Mouse (Mus musculus) spleen, adult 2 months (tissue): ENCODE measurements around the gene 6330409D20Rik. TPM values are rescaled to one million over a fixed set of nuclear protein-coding genes. Genes with fewer than 3 reads are reported as not detected.

Source experiments
- DNase-seq, 2 experiments: peaks; one replicate each; pipeline versions ENCODE4 v3.0.0 to v3.0.0-alpha.2; 2012 to 2021; ENCODE audit warnings: low spot score in 2 of 2, low read depth in 1 of 2
- H3K27ac ChIP-seq: fragments of 200-500 bp; 2 replicates; pipeline ENCODE4 v1.5.1; 2012; ENCODE audit warnings: low read length, inconsistent platforms; ENCODE audit not compliant: insufficient read depth
- H3K27me3 ChIP-seq: fragments of 200-500 bp; 2 replicates; pipeline ENCODE4 v1.6.1; 2012; ENCODE audit warnings: mild to moderate bottlenecking, moderate library complexity, low read length, inconsistent platforms; ENCODE audit not compliant: control insufficient read depth, insufficient read depth
- H3K36me3 ChIP-seq: fragments of 200-500 bp; 2 replicates; pipeline ENCODE4 v1.6.1; 2012; ENCODE audit warnings: mild to moderate bottlenecking, low read length, inconsistent platforms; ENCODE audit not compliant: control insufficient read depth, insufficient read depth
- H3K4me1 ChIP-seq: fragments of 200-500 bp; 2 replicates; pipeline ENCODE4 v1.6.1; 2011; ENCODE audit warnings: inconsistent platforms; ENCODE audit not compliant: control insufficient read depth, insufficient read depth, insufficient read length
- H3K4me3 ChIP-seq: fragments of 200-500 bp; 2 replicates; pipeline ENCODE4 v1.5.1; 2011; ENCODE audit warnings: mild to moderate bottlenecking, inconsistent platforms; ENCODE audit not compliant: insufficient read depth, insufficient read length; ENCODE audit errors: extremely low read depth
- CTCF ChIP-seq: fragments of 200-500 bp; IDR thresholded peaks from 2 replicates; pipeline ENCODE4 v1.5.1; 2011; ENCODE audit warnings: mild to moderate bottlenecking, inconsistent platforms; ENCODE audit not compliant: insufficient read depth, insufficient read length, insufficient replicate concordance; ENCODE audit errors: extremely low read depth
- POLR2A ChIP-seq: fragments of 200-500 bp; IDR thresholded peaks from 2 replicates; pipeline ENCODE4 v1.6.1; 2011; ENCODE audit warnings: low read depth, low read length, inconsistent platforms
- WGBS: fragments of 180-500 bp; shearing (Covaris S2); methylation state at CpG from one replicate; pipeline ENCODE4 v1.1.7; 2018; 5-methylcytosine and 5-hydroxymethylcytosine counted together
- polyA plus RNA-seq: library from polyadenylated mRNA; depleted of rRNA; stranded (reverse); fragments of >200 nt; gene quantifications from 2 replicates; pipeline ENCODE4 v1.2.3, GENCODE M21; 2012

6330409D20Rik gene
- polyA plus RNA-seq, 1 experiment, result 0.28 TPM

DNA sequence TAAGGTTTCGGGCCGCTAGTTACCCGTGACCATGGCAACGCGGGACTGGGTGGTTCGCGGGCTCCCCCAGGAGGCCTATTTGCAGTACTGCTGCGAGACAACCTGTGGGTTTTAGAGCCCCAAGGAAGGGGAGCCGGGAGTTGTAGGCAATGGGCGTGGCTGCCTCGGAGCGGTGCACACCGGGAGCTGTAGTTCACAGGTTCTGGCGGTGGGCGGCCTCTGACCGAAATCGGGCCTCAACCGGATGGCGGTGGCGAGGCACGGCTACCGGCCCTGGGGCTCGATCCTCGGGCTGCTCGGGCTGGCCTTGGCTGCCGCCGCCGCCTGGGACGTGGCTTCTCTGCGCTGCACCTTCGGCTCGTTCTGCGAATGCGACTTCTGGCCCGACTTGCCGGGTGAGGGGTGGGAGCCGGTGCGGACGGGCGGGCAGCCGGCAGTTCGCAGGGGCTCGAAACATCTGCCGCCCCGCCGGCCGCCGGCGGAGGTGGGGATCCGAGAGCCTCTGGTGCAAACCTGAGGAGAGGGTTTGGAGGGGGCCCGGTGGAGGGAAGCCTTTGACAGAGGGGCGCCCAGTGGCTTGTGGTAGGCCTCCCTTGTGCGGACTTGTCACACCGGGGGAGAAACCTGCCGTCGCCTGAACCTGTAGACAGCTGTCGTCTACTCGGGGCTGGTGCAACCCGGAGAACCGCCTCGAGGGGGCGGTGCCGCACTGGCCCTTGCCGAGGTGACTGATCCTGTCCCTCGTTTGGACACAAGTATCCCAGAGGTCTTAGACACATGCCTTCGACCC is 16.4 kb upstream of the 6330409D20Rik start, which contains the start of gene Tor2a:
Tor2a (plus strand) TSS at position 179 of the 790 bp plus-strand sequence.
- TF ChIP-seq POLR2A (no peak), CTCF (peak; percentile 98)
- WGBS, result under 1% methylated on average over 66 of the region's 66 CpGs
- peaks cover 31% of the 10 kb centered on the region for H3K36me3 ChIP-seq
- peak; percentile 94 to 98 for DNase-seq
- no peaks in the 10 kb centered on the region for H3K4me1 ChIP-seq
- peak within 1 kb of the TSS; percentile 86 for H3K27ac ChIP-seq
- peak within 1 kb of the TSS; percentile 89 for H3K4me3 ChIP-seq
- H3K27me3 ChIP-seq, result no peaks in the 10 kb centered on the region

DNA sequence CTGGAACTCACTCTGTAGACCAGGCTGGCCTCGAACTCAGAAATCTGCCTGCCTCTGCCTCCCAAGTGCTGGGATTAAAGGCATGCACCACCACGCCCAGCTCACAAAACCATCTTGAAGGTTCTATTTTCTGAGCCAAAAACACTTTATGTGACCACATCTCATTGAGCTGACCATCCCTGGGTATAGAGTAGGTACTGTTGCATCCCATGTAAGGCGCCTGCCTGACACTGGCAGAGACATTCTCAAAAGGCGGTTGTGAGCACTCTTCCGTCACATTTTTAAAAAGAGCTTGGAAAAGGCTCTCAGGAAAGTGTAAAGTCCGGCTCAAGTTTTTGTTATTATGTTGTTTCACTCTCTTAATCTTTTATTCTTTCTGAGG is 15.8 kb upstream of the 6330409D20Rik start:
- TF ChIP-seq CTCF (no peak), POLR2A (no peak)
- H3K4me3 ChIP-seq, result no peak overlapping the region
- DNase-seq, result no peak
- no peaks in the 10 kb centered on the region for H3K27me3 ChIP-seq
- H3K4me1 ChIP-seq, result no peaks in the 10 kb centered on the region
- H3K36me3 ChIP-seq, result peaks cover 30% of the 10 kb centered on the region
- no peak overlapping the region for H3K27ac ChIP-seq
- WGBS, result 43% methylated on average over 6 of the region's 6 CpGs

DNA sequence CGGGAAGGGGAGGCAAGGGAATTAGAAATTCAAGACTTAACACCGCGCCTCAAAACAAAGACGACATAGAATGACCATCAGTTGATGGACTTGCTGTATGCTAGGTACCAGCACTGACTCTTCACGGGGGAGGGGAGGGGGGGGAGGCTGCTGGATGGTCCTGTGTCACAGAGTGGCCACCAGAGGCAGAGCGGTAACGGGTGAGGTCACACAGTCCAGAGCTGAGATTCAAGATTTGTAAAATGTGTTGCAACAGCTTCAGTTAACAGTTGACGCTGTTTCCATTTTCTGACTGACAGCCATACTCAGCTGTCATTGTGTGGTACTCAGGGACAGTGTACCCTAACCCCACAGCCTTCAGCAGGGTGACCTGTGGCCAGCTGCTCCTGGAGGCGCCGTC is 11.4 kb upstream of the 6330409D20Rik start:
- TF ChIP-seq CTCF (no peak), POLR2A (no peak)
- DNase-seq, result no peak
- no peak overlapping the region for H3K27ac ChIP-seq
- WGBS, result 92% methylated on average over 10 of the region's 10 CpGs
- peaks cover 57% of the 10 kb centered on the region for H3K36me3 ChIP-seq
- no peaks in the 10 kb centered on the region for H3K27me3 ChIP-seq
- no peaks in the 10 kb centered on the region for H3K4me1 ChIP-seq
- no peak overlapping the region for H3K4me3 ChIP-seq

DNA sequence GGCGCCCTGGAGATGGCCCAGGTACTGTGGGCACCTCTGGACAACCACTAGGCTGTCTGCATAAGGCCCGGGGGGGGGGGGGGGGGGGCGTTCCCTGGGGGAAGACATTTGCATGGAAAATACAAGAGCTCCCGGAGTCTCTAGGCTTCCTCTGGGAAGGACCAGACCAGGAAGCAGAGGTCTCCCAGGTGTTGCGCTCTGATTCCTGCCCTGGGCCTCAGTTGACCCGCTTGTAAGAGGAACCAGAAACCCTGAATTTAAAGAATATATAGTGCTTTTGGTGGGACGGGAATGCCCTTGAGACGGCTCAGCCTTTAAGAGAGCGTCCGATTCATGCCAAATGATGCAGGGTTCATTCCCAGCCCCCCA is 10.8 kb upstream of the 6330409D20Rik start:
- H3K27ac ChIP-seq, result no peak overlapping the region
- 95% methylated on average over 8 of the region's 10 CpGs for WGBS

GRCm38 (mm10) chr2:32750887-32751664 is 10.3 kb upstream of the 6330409D20Rik start:
- Histone ChIP-seq H3K36me3 (peaks cover 66% of the 10 kb centered on the region), H3K4me1 (no peaks in the 10 kb centered on the region), H3K27me3 (no peaks in the 10 kb centered on the region), H3K4me3 (no peak overlapping the region), H3K27ac (no peak overlapping the region)
- TF ChIP-seq POLR2A, result no peak
- WGBS, result 94% methylated on average over 31 of the region's 31 CpGs
- no peak for DNase-seq

More for the DNA sequence above, 10.8 kb upstream of the 6330409D20Rik start:
- Histone ChIP-seq H3K4me3 (no peak overlapping the region), H3K27me3 (no peaks in the 10 kb centered on the region), H3K36me3 (peaks cover 62% of the 10 kb centered on the region), H3K4me1 (no peaks in the 10 kb centered on the region)
- no peak for DNase-seq
- TF ChIP-seq POLR2A (no peak), CTCF (no peak)

DNA sequence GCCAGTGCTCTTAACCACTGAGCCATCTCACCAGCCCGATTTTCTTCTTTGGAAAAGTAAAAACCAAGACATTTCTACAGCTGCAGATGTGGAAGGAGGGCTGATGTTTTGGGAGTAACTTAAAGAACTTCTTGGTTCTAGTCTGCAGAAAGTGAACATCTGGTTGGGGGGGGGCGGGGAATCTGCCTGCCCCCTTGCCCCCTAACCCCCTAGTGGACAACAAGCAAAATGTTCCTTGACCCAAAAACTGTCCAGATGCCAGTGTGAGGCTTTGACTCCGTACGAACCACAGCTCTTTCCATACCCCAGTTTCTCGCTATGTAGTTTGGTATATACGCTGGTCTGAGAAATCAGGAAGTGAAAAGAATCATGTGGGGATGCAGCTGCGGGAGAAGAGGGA is 9.4 kb upstream of the 6330409D20Rik start:
- Histone ChIP-seq H3K27ac (no peak overlapping the region), H3K4me1 (no peaks in the 10 kb centered on the region), H3K36me3 (peaks cover 75% of the 10 kb centered on the region), H3K4me3 (no peak overlapping the region), H3K27me3 (no peaks in the 10 kb centered on the region)
- TF ChIP-seq CTCF (no peak), POLR2A (no peak)
- 76% methylated on average over 7 of the region's 7 CpGs for WGBS
- no peak for DNase-seq
